Mouse (Mus musculus) ES-Bruce4 (cell line): ENCODE data around the gene Tbxas1. TPM values are rescaled to one million over a fixed set of nuclear protein-coding genes. Genes with fewer than 3 reads are reported as not detected.

Experiments used
- H3K27ac ChIP-seq: 2 replicates; pipeline ENCODE4 v1.5.1; 2012; ENCODE audit warnings: low read length, inconsistent platforms; ENCODE audit not compliant: insufficient read depth
- H3K27me3 ChIP-seq: 2 replicates; pipeline ENCODE4 v1.6.1; 2012; ENCODE audit warnings: mild to moderate bottlenecking, low read length, inconsistent platforms; ENCODE audit not compliant: control insufficient read depth, poor library complexity, insufficient read depth, severe bottlenecking
- H3K36me3 ChIP-seq: 2 replicates; pipeline ENCODE4 v1.6.1; 2012; ENCODE audit warnings: inconsistent platforms, mild to moderate bottlenecking, low read length, moderate library complexity; ENCODE audit not compliant: control insufficient read depth, poor library complexity, insufficient read depth, severe bottlenecking
- H3K4me1 ChIP-seq: one replicate; pipeline ENCODE4 v1.8.1; 2011; ENCODE audit warnings: low read length; ENCODE audit not compliant: control insufficient read depth, insufficient read depth
- H3K4me3 ChIP-seq: 2 replicates; pipeline ENCODE4 v1.5.1; 2011; ENCODE audit warnings: low read depth, mild to moderate bottlenecking, low read length
- H3K9ac ChIP-seq: 2 replicates; pipeline ENCODE4 v1.6.1; 2012; ENCODE audit warnings: low read depth, mild to moderate bottlenecking, inconsistent platforms; ENCODE audit not compliant: poor library complexity, severe bottlenecking
- H3K9me3 ChIP-seq: replicated peaks from 2 replicates; pipeline ENCODE4 v1.6.1; 2012; ENCODE audit warnings: mild to moderate bottlenecking, low read length, inconsistent platforms; ENCODE audit not compliant: control insufficient read depth, poor library complexity, insufficient read depth, severe bottlenecking
- CTCF ChIP-seq: IDR thresholded peaks from one replicate; pipeline ENCODE4 v1.8.1; 2011; ENCODE audit warnings: low read depth, low read length
- EP300 ChIP-seq: IDR thresholded peaks from 2 replicates; pipeline ENCODE4 v1.6.1; 2011; ENCODE audit warnings: low read depth, low read length; ENCODE audit not compliant: insufficient read depth
- POLR2A ChIP-seq: IDR thresholded peaks from one replicate; pipeline ENCODE4 v1.8.1; 2011; ENCODE audit warnings: low read length; ENCODE audit not compliant: insufficient read depth
- polyA plus RNA-seq: library from polyadenylated mRNA; stranded (reverse); fragments of >200 nt; gene quantifications from 2 replicates; pipeline ENCODE4 v1.2.4, GENCODE M21; 2011; ENCODE audit warnings: low read depth; ENCODE audit not compliant: missing spikeins, insufficient read depth, insufficient read length

Tbxas1 gene
- polyA plus RNA-seq, 1 experiment = not detected

DNA sequence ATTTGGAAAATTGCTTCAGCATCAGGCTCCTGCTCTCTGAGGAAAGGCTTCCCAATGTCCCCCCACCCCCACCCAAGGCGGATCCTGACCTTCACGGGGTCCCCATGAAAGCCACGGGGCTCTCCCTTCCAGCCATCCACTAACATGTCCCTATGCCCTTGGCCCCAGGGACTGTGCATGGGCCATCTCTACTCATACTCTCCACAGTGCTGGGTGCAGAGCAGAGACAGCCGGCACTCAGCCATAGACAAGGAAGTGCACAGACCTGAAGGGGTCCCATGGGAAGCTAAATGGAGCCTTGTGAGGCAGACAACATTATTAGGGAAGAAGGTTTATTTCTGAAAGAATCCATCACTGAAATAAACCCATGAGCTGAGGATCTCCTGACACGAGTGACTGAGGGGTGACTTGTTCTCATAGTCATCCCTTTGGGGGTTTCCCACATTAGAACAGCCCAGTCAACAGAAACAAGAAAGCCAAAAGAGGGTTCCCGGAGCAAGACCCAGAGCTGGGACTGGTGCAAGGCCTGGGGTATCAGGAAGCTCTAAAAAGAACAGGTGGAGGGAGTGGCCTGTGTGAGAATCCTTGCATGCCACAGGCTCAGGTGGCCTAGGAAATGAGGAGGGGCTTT, 179.8 kb downstream of the Tbxas1 start:
- no peak overlapping the region for H3K27ac ChIP-seq
- TF ChIP-seq CTCF (no peak), POLR2A (no peak)
- no peak overlapping the region for H3K4me3 ChIP-seq
- no peaks in the 10 kb centered on the region for H3K4me1 ChIP-seq
- no peaks in the 10 kb centered on the region for H3K9me3 ChIP-seq
- H3K27me3 ChIP-seq = no peaks in the 10 kb centered on the region
- no peak overlapping the region for H3K9ac ChIP-seq
- H3K36me3 ChIP-seq = no peaks in the 10 kb centered on the region

DNA sequence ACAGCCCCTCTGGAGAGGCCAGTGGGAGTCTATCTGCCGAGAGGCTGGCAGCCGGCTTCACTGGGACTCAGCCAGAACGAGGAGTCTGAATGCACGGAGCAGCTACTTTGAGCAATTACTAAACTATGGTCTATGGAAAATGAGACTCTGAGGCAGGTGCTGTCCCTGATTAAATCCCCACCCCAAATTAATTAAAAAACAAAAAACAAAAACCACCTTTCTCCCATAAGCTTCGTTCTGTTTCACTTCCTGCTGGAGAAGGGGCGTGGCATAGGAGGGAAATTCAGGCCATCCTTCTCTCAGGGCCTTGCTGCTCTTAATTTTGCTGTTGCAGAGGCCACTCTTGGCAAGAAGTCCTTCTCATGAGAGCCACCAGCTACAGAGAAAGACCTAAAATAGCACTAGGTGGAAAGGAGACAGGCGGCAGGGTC, 180.6 kb downstream of the Tbxas1 start:
- no peak for TF ChIP-seq CTCF
- no peak for TF ChIP-seq POLR2A
- no peak for TF ChIP-seq EP300
- no peak overlapping the region for H3K9ac ChIP-seq
- no peak overlapping the region for H3K27ac ChIP-seq
- H3K4me3 ChIP-seq = no peak overlapping the region
- no peaks in the 10 kb centered on the region for H3K9me3 ChIP-seq
- no peaks in the 10 kb centered on the region for H3K36me3 ChIP-seq
- H3K4me1 ChIP-seq = no peaks in the 10 kb centered on the region
- no peaks in the 10 kb centered on the region for H3K27me3 ChIP-seq

DNA sequence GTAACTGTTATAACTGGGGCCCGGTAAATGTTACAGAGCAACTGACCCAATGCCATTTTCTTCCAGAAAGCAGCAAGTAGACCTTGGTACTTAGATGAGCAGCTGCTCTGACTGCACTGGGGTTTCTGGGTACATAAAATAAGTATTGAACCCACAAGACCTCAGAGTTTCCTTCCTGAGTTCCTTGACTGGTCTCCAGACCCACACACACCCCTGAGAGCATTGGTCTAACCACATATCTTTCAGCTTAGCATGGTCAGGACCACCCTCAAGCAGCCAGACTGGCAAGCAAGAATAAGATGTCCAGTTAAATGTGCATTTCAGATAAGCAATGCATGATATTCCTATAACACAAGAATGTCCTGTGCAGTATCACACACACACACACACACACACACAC, 182.0 kb downstream of the Tbxas1 start:
- Histone ChIP-seq H3K36me3 (no peaks in the 10 kb centered on the region), H3K4me3 (no peak overlapping the region), H3K27ac (no peak overlapping the region), H3K9ac (no peak overlapping the region), H3K9me3 (no peaks in the 10 kb centered on the region), H3K27me3 (no peaks in the 10 kb centered on the region), H3K4me1 (no peaks in the 10 kb centered on the region)
- no peak for TF ChIP-seq EP300
- no peak for TF ChIP-seq CTCF
- no peak for TF ChIP-seq POLR2A

DNA sequence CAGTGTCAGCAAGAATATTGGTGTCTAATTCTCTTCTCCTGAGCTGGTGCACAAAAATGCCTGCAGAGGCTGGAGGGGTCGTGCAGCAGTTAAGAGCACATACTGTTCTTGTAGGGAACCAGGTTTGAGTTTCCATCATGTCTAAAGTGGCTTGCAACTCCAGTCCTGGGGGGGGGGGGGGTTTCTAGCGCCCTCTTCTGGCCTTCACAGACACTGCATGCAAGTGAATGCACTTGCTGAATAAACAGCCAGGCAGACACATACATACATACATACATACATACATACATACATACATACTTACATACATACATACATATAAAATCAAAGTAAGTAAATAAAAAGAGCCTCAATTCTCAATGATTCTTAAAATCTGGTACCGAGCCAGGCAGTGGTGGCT, 183.2 kb downstream of the Tbxas1 start:
- Histone ChIP-seq H3K4me1 (no peaks in the 10 kb centered on the region), H3K36me3 (no peaks in the 10 kb centered on the region), H3K9ac (no peak overlapping the region), H3K27me3 (no peaks in the 10 kb centered on the region), H3K9me3 (no peaks in the 10 kb centered on the region), H3K4me3 (no peak overlapping the region), H3K27ac (no peak overlapping the region)
- TF ChIP-seq POLR2A (no peak), CTCF (peak; percentile 42)

DNA sequence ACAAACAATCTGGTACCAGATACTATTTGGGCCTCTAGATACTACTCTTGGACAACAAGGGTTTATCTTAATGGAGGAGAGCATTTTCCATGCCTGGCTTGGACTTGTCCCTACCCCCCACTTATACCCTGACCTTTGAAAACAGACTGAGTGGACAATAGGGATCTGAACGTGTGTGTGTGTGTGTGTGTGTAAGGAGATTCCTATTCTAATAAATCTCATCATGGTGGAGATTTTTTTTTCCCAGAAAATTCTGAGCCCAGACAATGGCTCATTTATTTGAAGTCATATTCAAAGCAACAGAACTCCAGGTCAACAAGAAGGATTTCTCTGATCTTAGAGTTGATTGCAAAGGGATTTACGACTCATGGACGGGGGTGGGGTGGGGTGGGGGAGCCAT, 183.7 kb downstream of the Tbxas1 start:
- H3K9ac ChIP-seq = no peak overlapping the region
- no peak overlapping the region for H3K27ac ChIP-seq
- H3K36me3 ChIP-seq = no peaks in the 10 kb centered on the region
- no peaks in the 10 kb centered on the region for H3K9me3 ChIP-seq
- TF ChIP-seq CTCF (no peak), POLR2A (no peak), EP300 (no peak)
- H3K4me1 ChIP-seq = no peaks in the 10 kb centered on the region
- H3K4me3 ChIP-seq = no peak overlapping the region
- H3K27me3 ChIP-seq = no peaks in the 10 kb centered on the region

DNA sequence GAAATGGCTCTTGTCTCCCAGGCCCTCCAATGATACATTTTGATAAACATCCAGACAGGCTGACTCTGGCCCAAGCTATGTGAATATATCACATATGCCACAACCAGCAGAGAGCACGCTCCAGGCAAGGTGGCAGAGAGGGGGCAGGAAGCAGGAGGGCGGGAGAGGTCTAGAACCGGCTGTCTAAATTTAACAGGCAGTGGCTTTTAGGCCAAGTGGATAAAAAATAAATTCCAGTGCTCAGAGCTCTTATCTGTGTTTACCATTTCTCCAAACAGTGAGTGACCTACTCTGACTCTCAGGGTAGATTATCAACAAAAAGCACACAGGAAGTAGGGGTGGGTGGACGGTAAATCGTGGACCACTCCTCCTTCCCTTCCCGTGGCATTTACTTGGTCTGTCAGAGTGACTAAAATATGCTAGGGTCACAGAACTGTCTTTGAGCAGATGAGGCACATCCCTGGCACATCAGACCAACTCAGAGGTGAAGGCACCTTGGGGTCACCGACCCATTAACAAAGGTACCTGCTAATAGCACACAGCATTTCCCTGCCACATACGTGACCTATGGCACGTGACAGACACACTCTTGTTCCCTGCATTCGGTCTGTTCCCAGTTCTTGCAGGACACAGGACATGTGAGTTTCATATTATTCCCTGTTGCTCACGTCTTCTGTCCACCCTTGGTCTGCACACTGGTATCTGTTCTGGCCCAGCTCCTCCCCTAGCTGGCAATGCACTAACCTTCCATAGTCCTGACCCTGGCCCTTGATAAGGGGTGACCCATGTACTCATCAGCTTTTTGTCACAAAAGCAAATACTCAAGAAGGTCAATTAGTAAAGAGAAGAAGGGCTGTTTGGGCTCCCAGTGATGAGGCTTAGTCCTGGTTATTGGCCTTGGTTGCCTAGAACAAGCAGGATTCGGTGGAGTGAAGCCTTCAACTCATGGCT, 184.6 kb downstream of the Tbxas1 start:
- no peak overlapping the region for H3K27ac ChIP-seq
- H3K9me3 ChIP-seq = no peaks in the 10 kb centered on the region
- H3K9ac ChIP-seq = no peak overlapping the region
- no peak overlapping the region for H3K4me3 ChIP-seq
- TF ChIP-seq EP300 (no peak), CTCF (no peak), POLR2A (no peak)
- no peaks in the 10 kb centered on the region for H3K36me3 ChIP-seq
- H3K4me1 ChIP-seq = no peaks in the 10 kb centered on the region
- H3K27me3 ChIP-seq = no peaks in the 10 kb centered on the region
